Mouse (Mus musculus): Measurements from ENCODE around the gene Cwh43. TPM values are rescaled to one million over a fixed set of nuclear protein-coding genes. Genes with fewer than 3 reads are reported as not detected.

Cwh43 gene
- polyA plus RNA-seq, 1 experiment from 2014 or later: not detected

- H3K4me3 ChIP-seq (ENCODE audit: low read depth, low read length): no peak overlapping the region
- no peak for DNase-seq (ENCODE audit: low spot score)
- WGBS: 46% methylated on average over 11 of the region's 11 CpGs
- H3K9me3 ChIP-seq (ENCODE audit: low read length): no peaks in the 10 kb centered on the region
- no peak for ATAC-seq
- H3K36me3 ChIP-seq (ENCODE audit: insufficient read depth, low read length): no peaks in the 10 kb centered on the region
- H3K27me3 ChIP-seq (replicated peaks; ENCODE audit: insufficient read depth, low read length): no peaks in the 10 kb centered on the region
- no peak overlapping the region for H3K9ac ChIP-seq (replicated peaks; ENCODE audit: low read depth)
- no peak overlapping the region for H3K27ac ChIP-seq (ENCODE audit: low read length)
- TF ChIP-seq EP300 (IDR thresholded peaks at IDR 0.05) (no peak), CTCF (IDR thresholded peaks at IDR 0.05) (no peak)
- H3K4me1 ChIP-seq (ENCODE audit: insufficient read depth, low read depth, low read length): no peaks in the 10 kb centered on the region
- no peak overlapping the region for H3K4me2 ChIP-seq (replicated peaks; ENCODE audit: low read depth, low read length)
Observed at GRCm38 (mm10) chr5:73419045-73419695, 13.3 kb downstream of the Cwh43 start.

GRCm38 (mm10) chr5:73426824-73427223 lies 20.9 kb downstream of the Cwh43 start:
- Histone ChIP-seq H3K27me3 (replicated peaks; ENCODE audit: insufficient read depth, low read length) (no peaks in the 10 kb centered on the region), H3K4me2 (replicated peaks; ENCODE audit: low read depth, low read length) (no peak overlapping the region), H3K4me3 (ENCODE audit: low read depth, low read length) (no peak overlapping the region), H3K4me1 (ENCODE audit: insufficient read depth, low read depth, low read length) (no peaks in the 10 kb centered on the region), H3K27ac (ENCODE audit: low read length) (no peak overlapping the region), H3K9ac (replicated peaks; ENCODE audit: low read depth) (no peak overlapping the region), H3K36me3 (ENCODE audit: insufficient read depth, low read length) (no peaks in the 10 kb centered on the region), H3K9me3 (ENCODE audit: low read length) (no peaks in the 10 kb centered on the region)
- TF ChIP-seq EP300 (IDR thresholded peaks at IDR 0.05): no peak
- TF ChIP-seq CTCF (IDR thresholded peaks at IDR 0.05): no peak
- ATAC-seq (no peak), DNase-seq (ENCODE audit: low spot score) (no peak)
- WGBS: 49% methylated on average over 6 of the region's 6 CpGs

- Histone ChIP-seq H3K9me3 (ENCODE audit: low read length) (no peaks in the 10 kb centered on the region), H3K4me1 (ENCODE audit: insufficient read depth, low read depth, low read length) (no peaks in the 10 kb centered on the region), H3K27ac (ENCODE audit: low read length) (no peak overlapping the region), H3K4me3 (ENCODE audit: low read depth, low read length) (no peak overlapping the region), H3K9ac (replicated peaks; ENCODE audit: low read depth) (no peak overlapping the region), H3K4me2 (replicated peaks; ENCODE audit: low read depth, low read length) (no peak overlapping the region), H3K36me3 (ENCODE audit: insufficient read depth, low read length) (no peaks in the 10 kb centered on the region), H3K27me3 (replicated peaks; ENCODE audit: insufficient read depth, low read length) (no peaks in the 10 kb centered on the region)
- peak; percentile 73 for DNase-seq (ENCODE audit: low spot score)
- no peak for TF ChIP-seq EP300 (IDR thresholded peaks at IDR 0.05)
- peak; percentile 94 for TF ChIP-seq CTCF (IDR thresholded peaks at IDR 0.05)
- 23% methylated on average over 14 of the region's 14 CpGs for WGBS
- peak; percentile 75 for ATAC-seq
Observed at GRCm38 (mm10) chr5:73431581-73431980, 25.7 kb downstream of the Cwh43 start.

- DNase-seq (ENCODE audit: low spot score): no peak
- TF ChIP-seq EP300 (IDR thresholded peaks at IDR 0.05) (no peak), CTCF (IDR thresholded peaks at IDR 0.05) (no peak)
- Histone ChIP-seq H3K27me3 (replicated peaks; ENCODE audit: insufficient read depth, low read length) (no peaks in the 10 kb centered on the region), H3K9ac (replicated peaks; ENCODE audit: low read depth) (no peak overlapping the region), H3K4me1 (ENCODE audit: insufficient read depth, low read depth, low read length) (no peaks in the 10 kb centered on the region), H3K4me3 (ENCODE audit: low read depth, low read length) (no peak overlapping the region), H3K4me2 (replicated peaks; ENCODE audit: low read depth, low read length) (no peak overlapping the region), H3K9me3 (ENCODE audit: low read length) (no peaks in the 10 kb centered on the region), H3K27ac (ENCODE audit: low read length) (no peak overlapping the region), H3K36me3 (ENCODE audit: insufficient read depth, low read length) (no peaks in the 10 kb centered on the region)
- 80% methylated on average over 6 of the region's 6 CpGs for WGBS
- ATAC-seq: no peak
Observed at GRCm38 (mm10) chr5:73432805-73433204, 26.9 kb downstream of the Cwh43 start.

- TF ChIP-seq EP300 (IDR thresholded peaks at IDR 0.05) (no peak), CTCF (IDR thresholded peaks at IDR 0.05) (no peak)
- no peak overlapping the region for H3K4me2 ChIP-seq (replicated peaks; ENCODE audit: low read depth, low read length)
- ATAC-seq (no peak), DNase-seq (ENCODE audit: low spot score) (no peak)
- H3K36me3 ChIP-seq (ENCODE audit: insufficient read depth, low read length): no peaks in the 10 kb centered on the region
- H3K9me3 ChIP-seq (ENCODE audit: low read length): no peaks in the 10 kb centered on the region
- H3K27ac ChIP-seq (ENCODE audit: low read length): no peak overlapping the region
- no peak overlapping the region for H3K9ac ChIP-seq (replicated peaks; ENCODE audit: low read depth)
- no peaks in the 10 kb centered on the region for H3K4me1 ChIP-seq (ENCODE audit: insufficient read depth, low read depth, low read length)
- 71% methylated on average over 7 of the region's 7 CpGs for WGBS
- H3K27me3 ChIP-seq (replicated peaks; ENCODE audit: insufficient read depth, low read length): no peaks in the 10 kb centered on the region
- no peak overlapping the region for H3K4me3 ChIP-seq (ENCODE audit: low read depth, low read length)
Observed at GRCm38 (mm10) chr5:73434764-73435163, 28.9 kb downstream of the Cwh43 start.

GRCm38 (mm10) chr5:73442176-73442575 lies 36.3 kb downstream of the Cwh43 start:
- 72% methylated on average over 9 of the region's 9 CpGs for WGBS
- ATAC-seq (no peak), DNase-seq (ENCODE audit: low spot score) (no peak)
- Histone ChIP-seq H3K9ac (replicated peaks; ENCODE audit: low read depth) (no peak overlapping the region), H3K4me3 (ENCODE audit: low read depth, low read length) (no peak overlapping the region), H3K27me3 (replicated peaks; ENCODE audit: insufficient read depth, low read length) (no peaks in the 10 kb centered on the region), H3K4me1 (ENCODE audit: insufficient read depth, low read depth, low read length) (no peaks in the 10 kb centered on the region), H3K4me2 (replicated peaks; ENCODE audit: low read depth, low read length) (no peak overlapping the region), H3K27ac (ENCODE audit: low read length) (no peak overlapping the region), H3K9me3 (ENCODE audit: low read length) (no peaks in the 10 kb centered on the region), H3K36me3 (ENCODE audit: insufficient read depth, low read length) (no peaks in the 10 kb centered on the region)
- TF ChIP-seq EP300 (IDR thresholded peaks at IDR 0.05): no peak
- TF ChIP-seq CTCF (IDR thresholded peaks at IDR 0.05): no peak

GRCm38 (mm10) chr5:73450276-73450675 lies 44.4 kb downstream of the Cwh43 start:
- no peak for ATAC-seq
- TF ChIP-seq EP300 (IDR thresholded peaks at IDR 0.05) (no peak), CTCF (IDR thresholded peaks at IDR 0.05) (no peak)

More at GRCm38 (mm10) chr5:73450276-73450675, 44.4 kb downstream of the Cwh43 start:
- Histone ChIP-seq H3K4me3 (ENCODE audit: low read depth, low read length) (no peak overlapping the region), H3K4me2 (replicated peaks; ENCODE audit: low read depth, low read length) (no peak overlapping the region), H3K9me3 (ENCODE audit: low read length) (no peaks in the 10 kb centered on the region), H3K27me3 (replicated peaks; ENCODE audit: insufficient read depth, low read length) (no peaks in the 10 kb centered on the region), H3K9ac (replicated peaks; ENCODE audit: low read depth) (no peak overlapping the region), H3K36me3 (ENCODE audit: insufficient read depth, low read length) (no peaks in the 10 kb centered on the region), H3K27ac (ENCODE audit: low read length) (no peak overlapping the region), H3K4me1 (ENCODE audit: insufficient read depth, low read depth, low read length) (no peaks in the 10 kb centered on the region)
- WGBS: 63% methylated on average over 1 of the region's 1 CpGs
- DNase-seq (ENCODE audit: low spot score): no peak
